Mouse (Mus musculus) megakaryocyte, embryonic 14.5 days (primary cell): Measurements from ENCODE around the gene Nsd1. TPM values are rescaled to one million over a fixed set of nuclear protein-coding genes. Genes with fewer than 3 reads are reported as not detected.

Source experiments
- H3K27me3 ChIP-seq: replicated peaks from 2 replicates; pipeline ENCODE3; 2012; ENCODE audit warnings: inconsistent platforms
- H3K36me3 ChIP-seq: replicated peaks from 2 replicates; pipeline ENCODE3; 2012; ENCODE audit warnings: low read length, inconsistent platforms, mixed read lengths
- H3K4me1 ChIP-seq: 2 replicates; pipeline ENCODE4 v1.6.1; 2012; ENCODE audit warnings: inconsistent platforms
- H3K4me3 ChIP-seq: replicated peaks from 2 replicates; pipeline ENCODE3; 2012; ENCODE audit warnings: moderate library complexity, mild to moderate bottlenecking, inconsistent platforms
- H3K9me3 ChIP-seq: 2 replicates; pipeline ENCODE4 v1.6.1; 2012; ENCODE audit warnings: inconsistent platforms
- FLI1 ChIP-seq: IDR thresholded peaks from 2 replicates; pipeline ENCODE4 v1.6.1; 2012; ENCODE audit warnings: low read length, inconsistent platforms, mixed read lengths
- GATA1 ChIP-seq: IDR thresholded peaks from 3 replicates; pipeline ENCODE4 v1.6.1; 2012; ENCODE audit warnings: mixed read lengths, low read length, inconsistent platforms, borderline replicate concordance
- polyA plus RNA-seq: library from polyadenylated mRNA; stranded (reverse); fragments of >175 nt; gene quantifications from 2 replicates; pipeline ENCODE4 v1.2.3, GENCODE M21; 2012; ENCODE audit warnings: low replicate concordance; ENCODE audit not compliant: insufficient read depth

Gene Nsd1
- polyA plus RNA-seq, 1 experiment, result 2.5 TPM

GRCm38 (mm10) chr13:55210971-55211220, 1.3 kb downstream of the Nsd1 start:
- H3K4me3 ChIP-seq, result peak overlapping the region; percentile 99
- peaks cover 38% of the 10 kb centered on the region for H3K36me3 ChIP-seq
- H3K9me3 ChIP-seq, result peaks cover 28% of the 10 kb centered on the region
- H3K4me1 ChIP-seq, result peaks cover 62% of the 10 kb centered on the region
- TF ChIP-seq FLI1, result no peak
- no peak for TF ChIP-seq GATA1
- H3K27me3 ChIP-seq, result no peaks in the 10 kb centered on the region

- peaks cover 67% of the 10 kb centered on the region for H3K4me1 ChIP-seq
Observed at GRCm38 (mm10) chr13:55211221-55212010, 1.8 kb downstream of the Nsd1 start.

GRCm38 (mm10) chr13:55212011-55212360, 2.4 kb downstream of the Nsd1 start:
- peaks cover 28% of the 10 kb centered on the region for H3K9me3 ChIP-seq
- peak overlapping the region; percentile 99 for H3K4me3 ChIP-seq
- no peaks in the 10 kb centered on the region for H3K27me3 ChIP-seq
- peaks cover 48% of the 10 kb centered on the region for H3K36me3 ChIP-seq
- TF ChIP-seq FLI1 (no peak), GATA1 (no peak)
- H3K4me1 ChIP-seq, result peaks cover 66% of the 10 kb centered on the region

More at GRCm38 (mm10) chr13:55211221-55212010, 1.8 kb downstream of the Nsd1 start:
- H3K9me3 ChIP-seq, result peaks cover 28% of the 10 kb centered on the region
- peaks cover 43% of the 10 kb centered on the region for H3K36me3 ChIP-seq
- H3K4me3 ChIP-seq, result peak overlapping the region; percentile 99
- TF ChIP-seq GATA1 (no peak), FLI1 (no peak)
- H3K27me3 ChIP-seq, result no peaks in the 10 kb centered on the region

- Histone ChIP-seq H3K9me3 (peaks cover 28% of the 10 kb centered on the region), H3K27me3 (no peaks in the 10 kb centered on the region), H3K36me3 (peaks cover 53% of the 10 kb centered on the region), H3K4me3 (peak overlapping the region; percentile 99), H3K4me1 (peaks cover 65% of the 10 kb centered on the region)
- TF ChIP-seq FLI1, result no peak
- no peak for TF ChIP-seq GATA1
Observed at GRCm38 (mm10) chr13:55212361-55213137, 3.0 kb downstream of the Nsd1 start.

GRCm38 (mm10) chr13:55213138-55213806, 3.7 kb downstream of the Nsd1 start:
- Histone ChIP-seq H3K36me3 (peaks cover 60% of the 10 kb centered on the region), H3K4me3 (peak overlapping the region; percentile 99), H3K27me3 (no peaks in the 10 kb centered on the region), H3K4me1 (peaks cover 65% of the 10 kb centered on the region), H3K9me3 (peaks cover 28% of the 10 kb centered on the region)
- TF ChIP-seq GATA1 (no peak), FLI1 (no peak)

GRCm38 (mm10) chr13:55224364-55224763, 14.8 kb downstream of the Nsd1 start:
- Histone ChIP-seq H3K4me3 (no peak overlapping the region), H3K27me3 (no peaks in the 10 kb centered on the region), H3K4me1 (peaks cover 11% of the 10 kb centered on the region), H3K36me3 (peaks cover 90% of the 10 kb centered on the region), H3K9me3 (no peaks in the 10 kb centered on the region)
- TF ChIP-seq GATA1 (no peak), FLI1 (no peak)

GRCm38 (mm10) chr13:55230701-55231100, 21.1 kb downstream of the Nsd1 start:
- Histone ChIP-seq H3K36me3 (peaks cover 86% of the 10 kb centered on the region), H3K9me3 (no peaks in the 10 kb centered on the region), H3K27me3 (no peaks in the 10 kb centered on the region), H3K4me1 (no peaks in the 10 kb centered on the region), H3K4me3 (no peak overlapping the region)
- TF ChIP-seq FLI1, result no peak
- no peak for TF ChIP-seq GATA1

- Histone ChIP-seq H3K36me3 (peaks cover 97% of the 10 kb centered on the region), H3K4me3 (no peak overlapping the region), H3K9me3 (no peaks in the 10 kb centered on the region), H3K27me3 (no peaks in the 10 kb centered on the region), H3K4me1 (no peaks in the 10 kb centered on the region)
- TF ChIP-seq FLI1 (no peak), GATA1 (no peak)
Observed at GRCm38 (mm10) chr13:55243205-55243604, 33.6 kb downstream of the Nsd1 start.

- Histone ChIP-seq H3K27me3 (no peaks in the 10 kb centered on the region), H3K4me1 (peaks cover 16% of the 10 kb centered on the region), H3K9me3 (no peaks in the 10 kb centered on the region), H3K36me3 (peaks cover 81% of the 10 kb centered on the region), H3K4me3 (no peak overlapping the region)
- TF ChIP-seq GATA1 (no peak), FLI1 (no peak)
Observed at GRCm38 (mm10) chr13:55247293-55248030, 37.9 kb downstream of the Nsd1 start.

- no peak for TF ChIP-seq FLI1
- no peak for TF ChIP-seq GATA1
- H3K27me3 ChIP-seq, result no peaks in the 10 kb centered on the region
- H3K4me1 ChIP-seq, result peaks cover 21% of the 10 kb centered on the region
- H3K9me3 ChIP-seq, result no peaks in the 10 kb centered on the region
- no peak overlapping the region for H3K4me3 ChIP-seq
- H3K36me3 ChIP-seq, result peaks cover 72% of the 10 kb centered on the region
Observed at GRCm38 (mm10) chr13:55249246-55249645, 39.7 kb downstream of the Nsd1 start.
